Mouse (Mus musculus): ENCODE data around the gene Fads1. TPM values are rescaled to one million over a fixed set of nuclear protein-coding genes. Genes with fewer than 3 reads are reported as not detected.

Gene Fads1
- polyA plus RNA-seq, 1 experiment = 3.7 TPM

DNA sequence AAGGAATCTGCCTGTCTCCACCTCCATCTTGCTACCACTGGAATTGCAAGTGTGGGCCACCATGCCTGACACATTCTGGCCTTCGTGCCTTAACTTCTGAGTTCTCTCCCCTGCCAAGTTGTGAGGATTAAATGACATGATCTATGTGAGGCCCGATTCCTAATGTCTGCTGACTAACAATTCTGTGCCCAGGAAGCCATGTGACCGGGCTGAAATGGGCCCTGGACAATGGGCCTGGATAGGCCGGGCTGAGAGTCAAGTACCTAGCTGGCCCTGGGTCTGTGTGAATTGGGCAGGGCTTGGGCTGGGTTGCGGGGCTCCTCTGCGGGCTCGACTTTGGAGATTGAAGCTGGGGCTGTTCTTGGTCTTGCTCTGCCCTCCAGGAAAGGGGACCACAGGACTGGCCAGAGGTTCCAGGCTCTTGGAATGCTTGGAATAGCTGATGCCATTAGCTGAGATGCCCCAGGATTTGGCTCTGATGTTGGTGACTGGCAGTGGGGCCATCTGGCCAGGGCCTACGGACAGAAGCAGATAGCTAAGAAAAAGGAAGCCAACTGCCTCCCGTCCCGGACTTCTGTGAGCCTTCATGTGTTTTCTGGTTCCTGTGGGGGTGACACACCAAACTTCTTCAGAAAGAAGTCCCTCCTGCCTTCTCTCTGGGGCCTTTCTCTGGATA is 31.2 kb downstream of the Fads1 start:
- Histone ChIP-seq H3K9me3 (ENCODE audit: control insufficient read depth, low read length) (no peaks in the 10 kb centered on the region), H3K4me3 (replicated peaks) (no peak overlapping the region), H3K36me3 (ENCODE audit: control insufficient read depth) (peaks cover 44% of the 10 kb centered on the region), H3K4me1 (ENCODE audit: control insufficient read depth) (peaks cover 32% of the 10 kb centered on the region), H3K27me3 (ENCODE audit: control insufficient read depth) (no peaks in the 10 kb centered on the region)
- TF ChIP-seq TAL1 (IDR thresholded peaks at IDR 0.05; ENCODE audit: low read length) (no peak), GATA1 (IDR thresholded peaks at IDR 0.05; ENCODE audit: low read length) (no peak)

DNA sequence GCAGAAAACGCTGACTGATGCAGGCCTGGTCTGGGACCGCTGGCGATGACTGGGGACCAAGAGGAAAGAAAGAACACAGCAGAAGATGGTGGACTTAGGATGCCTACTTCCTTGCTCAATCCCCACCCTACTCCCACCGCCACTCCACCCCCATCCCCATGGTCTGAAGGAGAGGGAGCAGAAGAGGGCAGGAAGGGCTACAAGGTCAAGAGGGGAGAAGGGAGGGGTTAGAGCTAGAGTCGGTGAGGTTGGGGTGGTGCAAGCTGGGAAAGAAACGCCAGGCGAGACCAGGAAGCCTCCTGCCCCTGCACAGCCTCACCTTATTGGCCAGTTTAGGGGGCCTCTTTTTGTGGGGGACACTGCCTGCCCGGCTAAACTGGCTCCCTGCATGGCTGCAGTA is 33.4 kb downstream of the Fads1 start:
- Histone ChIP-seq H3K27me3 (ENCODE audit: control insufficient read depth) (no peaks in the 10 kb centered on the region), H3K9me3 (ENCODE audit: control insufficient read depth, low read length) (no peaks in the 10 kb centered on the region), H3K36me3 (ENCODE audit: control insufficient read depth) (peaks cover 22% of the 10 kb centered on the region), H3K4me1 (ENCODE audit: control insufficient read depth) (peaks cover 21% of the 10 kb centered on the region), H3K4me3 (replicated peaks) (no peak overlapping the region)
- TF ChIP-seq GATA1 (IDR thresholded peaks at IDR 0.05; ENCODE audit: low read length) (no peak), TAL1 (IDR thresholded peaks at IDR 0.05; ENCODE audit: low read length) (no peak)

DNA sequence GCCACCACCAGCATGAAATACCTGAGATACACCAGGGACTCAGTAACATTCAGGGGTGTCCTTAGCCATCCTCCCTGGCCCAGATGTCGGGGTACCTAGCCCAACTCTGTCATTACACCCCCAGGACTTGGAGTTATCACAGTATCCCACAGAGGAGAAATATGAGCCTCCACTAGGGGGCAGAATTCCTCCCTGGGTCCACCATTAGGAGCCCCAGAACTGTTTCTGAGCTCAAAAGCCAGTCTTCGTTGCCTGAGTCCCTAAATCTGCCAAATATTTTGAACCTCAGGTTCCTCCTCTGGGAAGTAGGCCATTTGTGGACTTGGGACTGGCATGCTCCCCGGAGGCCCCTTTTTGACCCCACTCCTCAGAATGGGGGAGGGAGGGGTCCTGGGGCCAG is 36.4 kb downstream of the Fads1 start:
- H3K27me3 ChIP-seq (ENCODE audit: control insufficient read depth) = no peaks in the 10 kb centered on the region
- no peak for TF ChIP-seq GATA1 (IDR thresholded peaks at IDR 0.05; ENCODE audit: low read length)
- no peak for TF ChIP-seq TAL1 (IDR thresholded peaks at IDR 0.05; ENCODE audit: low read length)
- H3K36me3 ChIP-seq (ENCODE audit: control insufficient read depth) = peaks cover 5% of the 10 kb centered on the region; the same call in 1 of the 2 replicates
- peaks cover 16% of the 10 kb centered on the region for H3K4me1 ChIP-seq (ENCODE audit: control insufficient read depth)
- no peak overlapping the region for H3K4me3 ChIP-seq (replicated peaks)
- no peaks in the 10 kb centered on the region for H3K9me3 ChIP-seq (ENCODE audit: control insufficient read depth, low read length)

DNA sequence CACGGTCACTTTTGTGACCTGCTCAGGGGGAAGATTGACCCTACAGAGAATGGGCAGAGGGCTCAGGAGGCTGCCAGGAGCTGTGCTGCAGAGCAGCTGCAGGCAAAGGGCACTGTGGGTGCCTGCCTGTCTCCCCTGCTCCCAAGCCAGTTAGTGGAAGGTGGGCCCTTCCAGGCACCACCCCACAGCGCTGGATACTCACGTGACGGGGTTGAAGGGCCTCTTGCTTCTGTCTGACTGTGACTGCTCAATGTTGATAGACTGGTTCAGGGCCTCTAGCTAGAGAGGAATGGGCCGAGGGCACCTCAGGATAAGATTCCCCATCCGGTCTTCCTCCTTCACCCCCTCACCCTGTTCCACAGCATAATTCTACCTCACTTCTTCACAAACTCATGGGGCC is 36.9 kb downstream of the Fads1 start:
- Histone ChIP-seq H3K9me3 (ENCODE audit: control insufficient read depth, low read length) (no peaks in the 10 kb centered on the region), H3K27me3 (ENCODE audit: control insufficient read depth) (no peaks in the 10 kb centered on the region)

DNA sequence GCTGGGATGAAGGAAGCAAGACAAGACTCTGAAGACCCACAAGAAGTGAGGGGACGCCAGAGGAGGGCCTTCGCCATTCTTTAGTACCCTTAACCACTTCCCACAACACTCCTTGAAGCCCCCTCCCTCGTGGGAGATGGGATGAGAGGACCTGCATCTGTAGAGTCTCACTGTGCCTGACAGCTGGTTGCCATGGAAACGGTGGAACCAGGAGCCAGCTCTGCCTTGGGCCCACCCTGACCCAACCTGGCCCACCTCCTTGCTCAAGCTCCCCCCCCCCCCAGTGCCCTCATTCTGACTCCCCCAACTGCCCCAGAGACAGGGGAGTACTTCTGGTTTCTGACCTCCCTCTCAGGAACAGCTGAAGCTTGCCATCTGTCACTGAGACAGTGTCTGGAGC is 38.9 kb downstream of the Fads1 start:
- Histone ChIP-seq H3K27me3 (ENCODE audit: control insufficient read depth) (no peaks in the 10 kb centered on the region), H3K4me3 (replicated peaks) (no peak overlapping the region), H3K36me3 (ENCODE audit: control insufficient read depth) (peaks cover 5% of the 10 kb centered on the region; the same call in 1 of the 2 replicates), H3K9me3 (ENCODE audit: control insufficient read depth, low read length) (no peaks in the 10 kb centered on the region), H3K4me1 (ENCODE audit: control insufficient read depth) (peaks cover 15% of the 10 kb centered on the region)
- TF ChIP-seq TAL1 (IDR thresholded peaks at IDR 0.05; ENCODE audit: low read length) (no peak), GATA1 (IDR thresholded peaks at IDR 0.05; ENCODE audit: low read length) (no peak)

More for the DNA sequence above, 36.9 kb downstream of the Fads1 start:
- peaks cover 16% of the 10 kb centered on the region for H3K4me1 ChIP-seq (ENCODE audit: control insufficient read depth)
- TF ChIP-seq TAL1 (IDR thresholded peaks at IDR 0.05; ENCODE audit: low read length) (no peak), GATA1 (IDR thresholded peaks at IDR 0.05; ENCODE audit: low read length) (no peak)
- H3K36me3 ChIP-seq (ENCODE audit: control insufficient read depth) = peaks cover 5% of the 10 kb centered on the region; the same call in 1 of the 2 replicates
- H3K4me3 ChIP-seq (replicated peaks) = no peak overlapping the region

DNA sequence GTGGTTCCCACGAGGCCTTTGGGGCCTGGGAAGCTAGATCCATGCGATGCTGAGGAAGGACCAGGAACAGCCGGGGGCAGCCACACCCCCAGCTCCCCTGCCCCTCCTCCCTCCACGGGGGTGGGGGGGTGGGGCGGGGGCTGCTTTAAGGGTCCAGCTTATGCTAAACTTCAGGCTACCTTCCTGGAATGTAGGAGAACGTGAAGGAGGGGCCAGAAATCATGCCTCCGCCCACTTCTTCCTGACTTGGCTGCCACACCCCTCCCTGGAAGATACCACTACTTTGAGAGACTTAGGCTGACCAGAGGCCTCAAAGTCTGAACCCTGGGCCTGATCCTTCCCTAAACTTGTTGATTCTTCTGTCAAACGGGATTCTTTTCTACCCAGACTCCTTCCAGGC is 40.0 kb downstream of the Fads1 start:
- H3K9me3 ChIP-seq (ENCODE audit: control insufficient read depth, low read length) = no peaks in the 10 kb centered on the region
- H3K27me3 ChIP-seq (ENCODE audit: control insufficient read depth) = no peaks in the 10 kb centered on the region
- peaks cover 15% of the 10 kb centered on the region for H3K4me1 ChIP-seq (ENCODE audit: control insufficient read depth)
- H3K4me3 ChIP-seq (replicated peaks) = no peak overlapping the region
- TF ChIP-seq GATA1 (IDR thresholded peaks at IDR 0.05; ENCODE audit: low read length) (no peak), TAL1 (IDR thresholded peaks at IDR 0.05; ENCODE audit: low read length) (no peak)
- peaks cover 5% of the 10 kb centered on the region; the same call in 1 of the 2 replicates for H3K36me3 ChIP-seq (ENCODE audit: control insufficient read depth)

DNA sequence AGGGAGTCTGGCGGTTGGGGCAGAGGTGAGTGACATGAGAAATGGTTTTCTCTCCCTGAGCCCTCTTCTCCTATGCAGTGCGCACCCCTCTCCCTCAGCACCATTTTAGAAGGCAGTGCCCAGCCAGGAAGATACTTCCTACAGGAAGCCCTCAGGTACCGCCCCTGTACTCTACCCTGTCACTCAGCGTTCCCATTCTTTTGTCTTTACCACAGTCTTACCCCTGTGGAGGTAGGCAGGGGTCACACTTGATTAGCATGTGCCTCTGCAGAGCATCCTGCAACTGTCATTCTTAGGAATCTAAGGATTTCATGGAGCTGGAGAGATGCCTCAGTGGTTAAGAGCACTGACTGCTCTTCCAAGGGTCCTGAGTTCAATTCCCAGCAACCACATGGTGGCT is 40.9 kb downstream of the Fads1 start:
- no peaks in the 10 kb centered on the region for H3K9me3 ChIP-seq (ENCODE audit: control insufficient read depth, low read length)
- no peak overlapping the region for H3K4me3 ChIP-seq (replicated peaks)
- peaks cover 3% of the 10 kb centered on the region; the same call in 1 of the 2 replicates for H3K36me3 ChIP-seq (ENCODE audit: control insufficient read depth)
- H3K4me1 ChIP-seq (ENCODE audit: control insufficient read depth) = peaks cover 15% of the 10 kb centered on the region
- no peaks in the 10 kb centered on the region for H3K27me3 ChIP-seq (ENCODE audit: control insufficient read depth)
- no peak for TF ChIP-seq GATA1 (IDR thresholded peaks at IDR 0.05; ENCODE audit: low read length)
- no peak for TF ChIP-seq TAL1 (IDR thresholded peaks at IDR 0.05; ENCODE audit: low read length)

DNA sequence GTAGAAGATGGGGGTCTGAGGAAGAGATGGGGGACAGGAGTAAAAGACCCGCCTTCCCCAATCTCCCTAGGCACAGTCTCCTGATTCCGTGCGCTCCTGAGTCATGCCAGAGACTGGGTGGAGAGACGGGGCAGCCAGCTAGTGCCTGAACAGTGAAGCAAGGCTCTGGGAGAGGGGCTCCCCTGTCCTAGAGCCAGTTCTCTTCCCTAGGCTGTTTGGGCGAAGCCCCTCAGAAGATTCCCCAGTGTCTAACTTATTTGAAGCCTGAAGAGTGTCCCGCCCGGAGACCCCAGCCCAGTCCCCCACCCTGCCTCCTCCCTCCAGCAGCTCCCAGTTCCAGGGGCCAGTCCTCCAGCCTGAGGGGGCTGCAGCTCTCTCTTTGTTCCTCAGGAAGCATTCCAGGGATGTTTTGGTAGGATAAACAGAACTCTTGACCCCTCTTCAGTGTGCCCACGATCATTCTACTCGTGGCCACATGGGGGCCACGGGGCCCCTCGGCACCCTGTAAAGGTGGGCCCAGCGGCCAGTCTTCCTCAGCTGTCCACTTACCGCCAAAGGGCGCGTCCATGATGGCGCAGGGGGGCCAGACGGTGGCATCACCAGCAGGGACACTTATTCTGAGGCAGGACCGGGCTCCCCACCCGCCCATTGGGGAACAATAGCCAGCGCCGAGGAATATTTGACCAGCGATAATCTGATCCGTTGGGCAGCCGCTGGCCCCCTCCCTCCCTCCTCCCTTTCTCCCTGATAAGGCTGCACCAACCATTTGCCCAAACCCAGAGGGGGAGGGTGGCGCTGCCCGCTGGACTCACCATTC is 42.2 kb downstream of the Fads1 start:
- Histone ChIP-seq H3K36me3 (ENCODE audit: control insufficient read depth) (peaks cover 3% of the 10 kb centered on the region; the same call in 1 of the 2 replicates), H3K4me3 (replicated peaks) (no peak overlapping the region), H3K27me3 (ENCODE audit: control insufficient read depth) (no peaks in the 10 kb centered on the region), H3K9me3 (ENCODE audit: control insufficient read depth, low read length) (no peaks in the 10 kb centered on the region), H3K4me1 (ENCODE audit: control insufficient read depth) (peaks cover 14% of the 10 kb centered on the region)
- TF ChIP-seq TAL1 (IDR thresholded peaks at IDR 0.05; ENCODE audit: low read length) = no peak

DNA sequence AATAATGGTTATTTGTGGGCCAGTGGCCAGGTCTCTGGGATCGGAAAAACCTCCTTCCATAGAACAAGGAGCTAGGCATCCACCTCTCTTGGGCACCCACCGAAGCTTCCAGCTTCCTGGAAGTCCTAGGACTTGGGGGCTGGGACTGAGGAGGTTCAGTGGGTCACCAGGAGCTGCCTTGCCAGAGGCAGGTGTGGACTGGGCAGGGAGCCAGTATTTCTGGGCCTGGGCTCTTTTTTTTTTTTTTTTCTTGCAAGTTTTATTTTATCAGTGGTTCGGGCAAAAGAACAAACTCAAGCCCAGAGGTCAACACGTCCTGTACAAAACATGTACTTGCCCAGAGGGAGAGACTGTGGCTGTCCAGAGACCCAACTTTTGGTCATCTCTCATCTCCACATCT is 43.1 kb downstream of the Fads1 start:
- Histone ChIP-seq H3K36me3 (ENCODE audit: control insufficient read depth) (peaks cover 3% of the 10 kb centered on the region; the same call in 1 of the 2 replicates), H3K4me1 (ENCODE audit: control insufficient read depth) (peaks cover 14% of the 10 kb centered on the region), H3K27me3 (ENCODE audit: control insufficient read depth) (0 out of 2 replicates have a peak, but pooled peaks cover 2% of the 10 kb centered on the region), H3K4me3 (replicated peaks) (no peak overlapping the region), H3K9me3 (ENCODE audit: control insufficient read depth, low read length) (no peaks in the 10 kb centered on the region)
- TF ChIP-seq TAL1 (IDR thresholded peaks at IDR 0.05; ENCODE audit: low read length) (no peak), GATA1 (IDR thresholded peaks at IDR 0.05; ENCODE audit: low read length) (no peak)
